Mouse (Mus musculus) forebrain, embryonic 14.5 days (tissue): ENCODE data around the gene Mc3r. TPM values are rescaled to one million over a fixed set of nuclear protein-coding genes. Genes with fewer than 3 reads are reported as not detected.

Experiments used
- ATAC-seq: fragments of 200-750 bp; cut with Nextera tagmentation; 2 replicates; pipeline ENCODE4 v1.8.0; 2017; ENCODE audit warnings: mild to moderate bottlenecking, moderate library complexity
- DNase-seq: peaks from one replicate; pipeline ENCODE4 v3.0.0-alpha.2; 2015; ENCODE audit warnings: low spot score
- H3K27ac ChIP-seq: fragments of 300-500 bp; sonication (generic); 2 replicates; pipeline ENCODE4 v1.5.1; 2014; ENCODE audit warnings: low read depth, mild to moderate bottlenecking, control low read depth, low read length, moderate library complexity
- H3K27me3 ChIP-seq: fragments of 300-500 bp; sonication (generic); replicated peaks from 2 replicates; pipeline ENCODE4 v1.6.1; 2014; ENCODE audit warnings: low read length, control low read depth, mixed read lengths; ENCODE audit not compliant: control insufficient read depth, insufficient read depth
- H3K36me3 ChIP-seq: fragments of 300-500 bp; sonication (generic); 2 replicates; pipeline ENCODE4 v1.6.1; 2014; ENCODE audit warnings: low read length, control low read depth; ENCODE audit not compliant: control insufficient read depth, insufficient read depth
- H3K4me1 ChIP-seq: fragments of 300-500 bp; sonication (generic); 2 replicates; pipeline ENCODE4 v1.6.1; 2014; ENCODE audit warnings: antibody characterized with exemption, low read length, control low read depth; ENCODE audit not compliant: control insufficient read depth, insufficient read depth
- H3K4me2 ChIP-seq: fragments of 300-500 bp; sonication (generic); 2 replicates; pipeline ENCODE4 v1.6.1; 2014; ENCODE audit warnings: mild to moderate bottlenecking, control low read depth, low read length
- H3K4me3 ChIP-seq: fragments of 300-500 bp; sonication (generic); 2 replicates; pipeline ENCODE4 v1.5.1; 2014; ENCODE audit warnings: low read depth, low read length, control low read depth
- H3K9ac ChIP-seq: fragments of 300-500 bp; sonication (generic); 2 replicates; pipeline ENCODE4 v1.6.1; 2014; ENCODE audit warnings: mild to moderate bottlenecking, low read length, control low read depth, moderate library complexity
- H3K9me3 ChIP-seq: fragments of 300-500 bp; sonication (generic); replicated peaks from 2 replicates; pipeline ENCODE4 v1.6.1; 2016; ENCODE audit warnings: low read length, control low read depth, mixed read lengths; ENCODE audit not compliant: control insufficient read depth
- WGBS: fragments of 180-500 bp; shearing (Covaris S2); extraction: QIAGEN DNeasy Blood & Tissue Kit; methylation state at CpG from one replicate; pipeline ENCODE4 v1.1.7; 2014; 5-methylcytosine and 5-hydroxymethylcytosine counted together
- polyA plus RNA-seq: library from polyadenylated mRNA; unstranded; fragments of >200 nt; fragmentation: Nextera tagmentation; extraction: Ambion mirVana; gene quantifications from 2 replicates; pipeline ENCODE4 v1.2.1, GENCODE M21; 2014

Mc3r gene
- polyA plus RNA-seq, 1 experiment from 2014 or later: 0.55 TPM

DNA sequence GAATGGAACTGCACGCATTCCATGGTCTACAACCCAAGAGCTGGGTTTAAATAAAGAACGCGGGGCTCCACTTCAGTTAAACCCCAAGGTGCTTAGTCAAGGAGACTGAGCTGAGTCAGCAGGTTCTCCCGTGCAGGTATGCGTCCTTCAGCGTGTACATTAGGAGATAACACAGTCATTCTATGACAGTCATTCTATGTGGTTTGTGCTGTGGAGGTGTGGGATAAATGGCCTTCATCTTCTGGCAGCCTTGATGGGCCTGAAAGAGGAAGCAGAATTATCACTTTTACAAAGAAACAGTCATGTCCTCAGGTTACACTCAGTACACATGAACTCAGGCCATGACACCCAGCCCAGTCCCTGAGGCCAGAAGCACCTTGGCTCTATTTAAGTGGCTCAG is 14.9 kb downstream of the Mc3r start:
- no peak overlapping the region for H3K4me2 ChIP-seq
- H3K36me3 ChIP-seq: no peaks in the 10 kb centered on the region
- no peaks in the 10 kb centered on the region for H3K9me3 ChIP-seq
- H3K4me3 ChIP-seq: no peak overlapping the region
- no peak overlapping the region for H3K9ac ChIP-seq
- no peak for ATAC-seq
- 0 out of 2 replicates have a peak, but pooled peaks cover 2% of the 10 kb centered on the region for H3K4me1 ChIP-seq
- H3K27me3 ChIP-seq: no peaks in the 10 kb centered on the region
- H3K27ac ChIP-seq: no peak overlapping the region
- no peak for DNase-seq
- 94% methylated on average over 6 of the region's 6 CpGs for WGBS

DNA sequence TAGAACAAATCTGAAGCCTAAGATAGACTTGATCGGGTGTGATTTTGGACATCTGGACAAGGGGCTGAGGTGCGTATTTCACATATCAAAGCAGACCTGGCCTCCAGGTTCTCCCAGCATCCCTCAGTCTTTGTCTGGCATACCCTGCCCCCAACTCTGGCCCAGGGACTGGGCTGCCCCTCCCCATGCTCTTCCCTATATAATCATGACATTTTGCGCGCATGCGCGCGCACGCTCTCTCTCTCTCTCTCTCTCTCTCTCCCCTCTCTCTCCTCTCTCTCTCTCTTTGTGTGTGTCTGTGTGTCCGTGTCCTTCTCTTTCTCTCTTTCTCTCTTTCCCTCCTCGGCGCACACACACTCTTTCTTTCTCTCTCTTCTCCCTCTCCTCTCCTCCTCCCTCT is 21.6 kb downstream of the Mc3r start:
- ATAC-seq: peak; percentile 51
- Histone ChIP-seq H3K4me1 (peaks cover 19% of the 10 kb centered on the region), H3K27me3 (no peaks in the 10 kb centered on the region), H3K9ac (peak overlapping the region; percentile 6; the same call in 1 of the 2 replicates), H3K36me3 (no peaks in the 10 kb centered on the region), H3K9me3 (no peaks in the 10 kb centered on the region), H3K27ac (peak overlapping the region; percentile 89), H3K4me2 (peak overlapping the region; percentile 6; the same call in 1 of the 2 replicates), H3K4me3 (no peak overlapping the region)
- peak; percentile 53 for DNase-seq
- WGBS: 67% methylated on average over 11 of the region's 11 CpGs

DNA sequence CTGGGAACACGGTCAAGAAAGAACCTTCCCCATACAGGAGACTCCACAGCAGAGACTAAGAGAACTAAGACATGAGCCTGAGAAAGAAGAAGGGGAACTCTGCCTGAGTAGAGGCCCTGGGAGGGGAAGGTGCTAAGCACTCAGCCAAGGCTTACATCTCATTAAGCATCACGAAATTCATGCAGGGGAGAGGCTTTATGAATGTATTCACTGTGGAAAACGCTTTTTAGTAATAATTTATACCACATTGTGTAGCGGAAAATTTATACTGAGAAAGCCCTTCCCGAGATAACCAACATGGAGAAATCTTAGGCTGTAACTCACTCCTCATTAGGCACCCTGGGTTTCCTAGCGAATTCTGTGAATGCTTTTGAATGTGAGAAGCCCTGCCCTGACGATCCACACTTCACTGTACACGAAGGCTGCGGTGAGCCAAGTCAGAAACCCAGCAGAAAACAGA is 22.2 kb downstream of the Mc3r start:
- Histone ChIP-seq H3K4me3 (no peak overlapping the region), H3K36me3 (no peaks in the 10 kb centered on the region), H3K4me1 (peaks cover 16% of the 10 kb centered on the region), H3K9ac (peak overlapping the region; percentile 6; the same call in 1 of the 2 replicates), H3K27ac (peak overlapping the region; percentile 89), H3K27me3 (no peaks in the 10 kb centered on the region), H3K9me3 (no peaks in the 10 kb centered on the region), H3K4me2 (peak overlapping the region; percentile 10; the same call in 1 of the 2 replicates)
- ATAC-seq (peak; percentile 82), DNase-seq (peak; percentile 76)
- 16% methylated on average over 9 of the region's 9 CpGs for WGBS

GRCm38 (mm10) chr2:172270974-172271697 is 22.8 kb downstream of the Mc3r start:
- H3K4me1 ChIP-seq: peaks cover 16% of the 10 kb centered on the region
- DNase-seq (no peak), ATAC-seq (peak; percentile 59)
- H3K9me3 ChIP-seq: no peaks in the 10 kb centered on the region
- no peaks in the 10 kb centered on the region for H3K27me3 ChIP-seq
- H3K36me3 ChIP-seq: no peaks in the 10 kb centered on the region
- WGBS: 50% methylated on average over 12 of the region's 12 CpGs
- H3K27ac ChIP-seq: peak overlapping the region; percentile 89
- H3K9ac ChIP-seq: peak overlapping the region; percentile 6
- H3K4me2 ChIP-seq: peak overlapping the region; percentile 10; the same call in 1 of the 2 replicates
- H3K4me3 ChIP-seq: no peak overlapping the region

GRCm38 (mm10) chr2:172274662-172275061 is 26.4 kb downstream of the Mc3r start:
- Histone ChIP-seq H3K4me3 (no peak overlapping the region), H3K36me3 (no peaks in the 10 kb centered on the region), H3K27me3 (no peaks in the 10 kb centered on the region), H3K9ac (no peak overlapping the region), H3K4me2 (no peak overlapping the region), H3K9me3 (no peaks in the 10 kb centered on the region), H3K27ac (no peak overlapping the region), H3K4me1 (peaks cover 16% of the 10 kb centered on the region)
- ATAC-seq (no peak), DNase-seq (no peak)
- WGBS: 95% methylated on average over 8 of the region's 8 CpGs

DNA sequence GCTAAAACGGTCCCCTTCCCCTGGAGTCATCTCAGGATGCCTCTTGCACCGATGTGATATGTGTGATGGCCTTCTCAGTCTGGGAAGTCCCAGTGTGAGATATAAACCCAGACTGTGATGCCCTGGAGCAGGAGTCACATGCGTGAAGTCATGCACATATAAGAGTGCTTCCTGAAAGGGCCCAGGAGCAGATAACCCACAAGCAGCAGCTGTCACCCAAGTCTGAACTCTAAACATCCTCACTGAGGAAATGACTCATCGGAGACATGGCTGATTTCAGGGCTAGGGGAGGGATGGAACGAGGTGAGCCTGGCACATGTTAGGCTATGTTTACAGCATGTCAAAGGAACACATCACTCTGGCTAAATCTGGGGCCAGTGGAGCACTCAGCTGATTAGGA is 27.9 kb downstream of the Mc3r start:
- no peak overlapping the region for H3K9ac ChIP-seq
- no peak overlapping the region for H3K4me3 ChIP-seq
- ATAC-seq (no peak), DNase-seq (no peak)
- no peaks in the 10 kb centered on the region for H3K27me3 ChIP-seq
- no peaks in the 10 kb centered on the region for H3K36me3 ChIP-seq
- H3K9me3 ChIP-seq: no peaks in the 10 kb centered on the region; the same call in 1 of the 2 replicates
- peaks cover 3% of the 10 kb centered on the region for H3K4me1 ChIP-seq
- H3K27ac ChIP-seq: no peak overlapping the region
- 84% methylated on average over 5 of the region's 5 CpGs for WGBS
- no peak overlapping the region for H3K4me2 ChIP-seq

GRCm38 (mm10) chr2:172278979-172279378 is 30.7 kb downstream of the Mc3r start:
- 60% methylated on average over 3 of the region's 3 CpGs for WGBS
- ATAC-seq: no peak
- no peak overlapping the region for H3K4me3 ChIP-seq
- H3K27me3 ChIP-seq: no peaks in the 10 kb centered on the region
- no peak overlapping the region for H3K27ac ChIP-seq
- H3K4me1 ChIP-seq: peaks cover 15% of the 10 kb centered on the region; the same call in 1 of the 2 replicates
- no peaks in the 10 kb centered on the region; the same call in 1 of the 2 replicates for H3K9me3 ChIP-seq
- no peak overlapping the region for H3K4me2 ChIP-seq
- no peaks in the 10 kb centered on the region for H3K36me3 ChIP-seq
- H3K9ac ChIP-seq: no peak overlapping the region
- DNase-seq: no peak

GRCm38 (mm10) chr2:172282071-172282710 is 33.9 kb downstream of the Mc3r start:
- Histone ChIP-seq H3K4me3 (no peak overlapping the region), H3K4me2 (peak overlapping the region; percentile 24), H3K36me3 (no peaks in the 10 kb centered on the region), H3K27ac (peak overlapping the region; percentile 78), H3K9me3 (no peaks in the 10 kb centered on the region; the same call in 1 of the 2 replicates), H3K9ac (no peak overlapping the region; the same call in 1 of the 2 replicates), H3K27me3 (no peaks in the 10 kb centered on the region), H3K4me1 (peaks cover 15% of the 10 kb centered on the region; the same call in 1 of the 2 replicates)
- ATAC-seq: peak; percentile 88
- DNase-seq: peak; percentile 83
- 27% methylated on average over 19 of the region's 19 CpGs for WGBS

- ATAC-seq: no peak
- H3K9me3 ChIP-seq: no peaks in the 10 kb centered on the region
These were observed 39.4 kb downstream of the Mc3r start for GRCm38 (mm10) chr2:172287715-172288114.

More at GRCm38 (mm10) chr2:172287715-172288114, 39.4 kb downstream of the Mc3r start:
- no peak overlapping the region for H3K9ac ChIP-seq
- no peak for DNase-seq
- H3K27ac ChIP-seq: no peak overlapping the region
- no peak overlapping the region for H3K4me2 ChIP-seq
- H3K27me3 ChIP-seq: no peaks in the 10 kb centered on the region
- no peak overlapping the region for H3K4me3 ChIP-seq
- H3K36me3 ChIP-seq: no peaks in the 10 kb centered on the region
- 94% methylated on average over 1 of the region's 1 CpGs for WGBS
- H3K4me1 ChIP-seq: peaks cover 9% of the 10 kb centered on the region; the same call in 1 of the 2 replicates
